Mouse (Mus musculus) spleen, postnatal 10 days (tissue): Measurements from ENCODE around the gene Ttc7.
"Not testable (repeated sequence)": the region's sequence is repeated elsewhere in the genome, so short reads cannot be mapped to it uniquely, and the experiment has no call there.

Experiments used
- DNase-seq, 2 experiments: peaks; one replicate each; pipeline ENCODE4 v3.0.0; 2021 to 2022; ENCODE audit warnings: low spot score in 2 of 2

The Ttc7 gene

DNA sequence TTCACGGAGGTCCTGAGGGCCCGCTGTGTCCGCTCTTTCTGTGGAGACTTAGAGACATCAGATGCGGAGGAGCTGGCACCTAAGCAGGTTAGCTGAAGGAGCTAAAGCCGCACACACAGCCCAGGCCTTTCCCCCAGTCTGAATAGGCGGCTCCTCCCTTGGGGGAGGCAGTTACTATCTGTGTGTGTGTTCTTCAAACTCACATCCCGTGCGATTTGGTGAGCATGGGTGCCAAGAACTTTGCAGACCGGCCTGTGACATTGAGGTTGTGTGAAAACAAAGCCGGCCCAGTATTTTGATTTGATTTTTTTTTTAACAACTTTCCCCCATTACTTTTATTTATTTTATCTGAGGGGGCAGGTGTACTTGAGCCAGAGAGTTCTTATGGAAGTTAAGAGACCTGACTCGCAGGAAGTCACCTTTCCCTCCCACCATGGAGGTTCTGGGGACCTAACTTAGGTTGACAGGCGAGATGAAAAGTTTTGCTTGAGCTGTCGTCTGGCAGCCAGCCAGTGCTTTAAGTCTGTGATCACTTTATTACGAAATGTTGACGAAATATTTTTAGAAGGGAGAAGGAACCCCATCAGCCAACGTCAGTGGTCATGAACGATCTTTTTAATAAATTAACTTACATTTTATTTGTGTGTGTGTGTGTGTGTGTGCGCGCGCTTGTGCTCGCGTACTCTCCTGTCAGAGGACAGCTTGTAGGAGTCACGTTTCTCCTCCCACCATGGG, 3.2 kb downstream of the Ttc7 start:
- DNase-seq: no peak

DNA sequence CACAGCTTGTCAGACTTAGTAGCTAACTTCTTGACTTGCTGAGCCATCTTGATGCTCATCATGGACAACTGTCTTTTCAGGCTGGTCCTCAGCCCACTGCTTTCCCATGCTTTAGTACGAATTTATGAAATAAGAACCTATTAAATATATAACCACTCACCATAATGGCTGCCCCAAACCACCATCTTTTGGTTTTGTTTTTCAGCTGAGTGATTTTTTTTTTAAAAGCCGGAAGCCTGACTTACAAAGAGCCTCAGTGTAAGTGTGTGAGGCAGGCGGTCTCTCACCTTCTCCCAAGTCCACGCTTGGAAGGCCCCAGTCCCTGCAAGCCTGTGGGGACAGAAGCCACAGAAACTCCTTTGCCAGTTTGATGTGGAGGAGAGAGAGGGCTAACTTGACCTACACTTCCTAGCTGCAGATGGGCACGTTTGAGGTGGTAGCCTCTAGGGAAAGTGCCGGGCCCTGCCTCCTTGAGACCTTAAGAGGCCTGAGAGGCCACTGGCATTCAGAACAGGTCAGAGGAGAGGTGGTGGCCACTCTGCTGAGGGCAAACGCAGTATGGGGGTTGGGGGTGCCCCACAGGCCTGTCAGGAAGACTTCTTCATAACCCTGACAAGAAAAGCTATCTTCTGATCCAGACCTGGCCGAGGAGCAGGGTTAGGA, 3.9 kb downstream of the Ttc7 start:
- no peak for DNase-seq

DNA sequence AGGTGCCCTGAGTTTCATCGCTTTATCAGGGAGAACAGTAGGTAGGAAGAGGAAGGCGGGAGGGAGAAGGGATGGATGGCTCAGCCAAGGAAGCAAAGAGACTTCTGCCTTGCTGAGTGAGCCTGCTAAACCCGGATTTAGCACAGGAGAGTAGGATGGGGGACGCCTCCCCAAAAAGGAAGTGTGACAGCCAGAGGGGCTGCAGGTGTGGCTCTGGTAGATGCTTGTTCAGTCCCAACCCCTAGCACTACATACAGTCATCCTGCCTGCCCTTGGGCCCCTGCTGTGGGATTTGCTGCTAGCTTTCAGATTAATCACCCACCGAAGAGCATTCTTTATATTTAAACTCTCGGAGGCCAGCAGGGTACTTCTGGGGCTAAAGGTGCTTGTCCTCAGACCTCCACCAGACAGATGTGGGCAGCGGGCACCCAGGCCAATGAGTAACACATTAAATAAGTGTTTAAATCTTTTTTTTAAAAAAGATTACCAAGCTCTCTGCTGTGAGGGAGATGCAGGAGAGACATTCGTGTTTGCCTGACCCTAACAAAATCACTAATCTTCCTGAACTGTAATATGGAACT, 4.6 kb downstream of the Ttc7 start:
- no peak for DNase-seq

DNA sequence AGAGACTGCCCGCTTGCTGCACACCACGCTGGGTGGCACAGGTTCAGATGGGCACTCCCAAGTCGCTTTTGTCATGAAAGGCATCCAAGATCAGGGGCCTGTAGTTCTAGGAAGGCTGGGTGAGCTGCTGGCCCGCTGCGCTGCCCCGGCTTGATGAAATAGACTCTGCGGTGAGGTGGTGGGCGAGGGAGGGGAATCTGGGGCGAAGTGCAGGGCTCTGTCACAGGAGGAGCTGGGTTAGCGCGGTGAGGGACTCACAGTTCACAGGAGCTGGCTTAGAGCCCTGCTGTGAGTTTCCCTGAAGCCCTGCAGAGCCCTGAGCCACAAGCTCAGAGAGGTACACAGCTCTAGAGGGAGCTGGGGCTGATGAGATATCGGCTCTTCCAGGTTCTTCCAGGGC, 5.4 kb downstream of the Ttc7 start:
- DNase-seq: no peak

DNA sequence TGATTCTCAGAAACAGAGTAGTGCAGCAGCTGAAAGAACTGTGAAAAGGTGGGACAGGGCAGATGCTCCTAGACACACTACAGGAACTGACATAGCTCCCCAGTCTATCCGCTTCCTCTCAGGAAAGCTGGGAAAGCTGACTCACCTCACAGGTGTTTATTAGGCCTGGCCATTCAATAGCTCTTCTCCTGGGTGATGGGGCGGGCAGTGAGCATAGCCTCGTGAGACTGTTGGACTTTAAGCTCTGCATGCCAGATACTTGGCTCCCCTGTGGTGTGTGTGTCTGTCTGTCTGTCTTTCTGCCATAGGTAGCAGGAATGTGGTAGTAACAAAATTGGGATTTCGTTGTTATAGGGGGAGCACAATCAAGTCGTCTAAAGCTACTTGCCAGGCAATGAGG, 6.7 kb downstream of the Ttc7 start:
- no peak for DNase-seq

DNA sequence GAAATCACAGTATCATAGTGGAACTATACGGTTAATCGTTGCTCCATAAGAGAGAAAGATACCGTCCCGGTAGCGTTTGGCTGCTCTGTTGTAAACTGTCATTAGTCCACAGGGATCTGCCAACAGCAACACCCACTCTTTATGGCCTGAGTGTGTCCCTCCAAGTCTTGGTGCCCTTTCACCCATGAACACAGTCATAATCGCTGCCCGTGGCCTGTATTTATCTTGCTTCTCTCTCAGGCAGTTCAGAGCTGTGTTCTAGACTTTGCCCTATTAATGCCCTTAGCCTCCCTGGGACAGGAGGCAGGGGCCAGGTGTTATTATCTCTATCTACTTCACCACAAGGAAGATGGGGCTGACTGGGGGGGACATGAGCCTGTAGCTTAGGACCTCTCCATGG, 8.4 kb downstream of the Ttc7 start:
- no peak for DNase-seq

DNA sequence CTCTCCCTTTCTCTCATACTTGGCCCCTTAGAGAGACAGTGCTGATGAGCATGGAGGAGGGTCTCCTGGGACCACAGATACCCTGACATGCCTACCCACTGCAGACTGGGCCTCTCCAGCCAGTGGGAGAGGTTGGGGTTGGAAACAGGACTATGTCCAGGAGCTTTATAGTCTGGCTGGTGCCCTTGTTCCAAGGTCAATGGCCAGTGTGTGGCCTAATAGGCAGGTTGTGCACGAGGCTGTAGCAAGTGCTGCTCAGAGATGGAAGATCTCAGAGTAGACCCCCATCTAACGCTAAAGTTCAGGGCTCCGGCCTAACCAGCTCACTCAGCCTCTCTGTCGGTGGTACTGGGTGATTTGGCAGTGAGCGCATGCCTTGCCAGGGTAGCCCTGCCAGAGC, 9.1 kb downstream of the Ttc7 start:
- DNase-seq: no peak

DNA sequence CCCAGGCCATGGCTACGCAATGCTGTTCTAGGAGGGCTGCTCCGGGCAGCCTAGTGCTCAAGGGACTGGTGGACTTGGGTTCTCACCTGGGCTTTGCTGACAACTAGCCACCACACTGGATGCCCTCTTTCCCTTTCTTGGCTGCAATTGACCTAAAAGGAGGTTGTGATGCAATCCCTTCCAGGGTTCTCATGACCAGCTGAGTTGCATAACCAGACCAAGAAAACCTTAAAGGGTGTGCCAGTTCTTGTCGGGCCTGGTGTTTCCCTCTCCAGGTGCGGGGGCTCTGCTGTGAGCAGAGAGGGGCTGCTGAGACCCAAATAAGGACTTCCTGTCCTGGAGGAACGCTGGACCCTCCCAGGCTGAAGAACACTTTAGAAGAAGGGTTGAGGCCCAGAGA, 10.4 kb downstream of the Ttc7 start:
- no peak for DNase-seq

DNA sequence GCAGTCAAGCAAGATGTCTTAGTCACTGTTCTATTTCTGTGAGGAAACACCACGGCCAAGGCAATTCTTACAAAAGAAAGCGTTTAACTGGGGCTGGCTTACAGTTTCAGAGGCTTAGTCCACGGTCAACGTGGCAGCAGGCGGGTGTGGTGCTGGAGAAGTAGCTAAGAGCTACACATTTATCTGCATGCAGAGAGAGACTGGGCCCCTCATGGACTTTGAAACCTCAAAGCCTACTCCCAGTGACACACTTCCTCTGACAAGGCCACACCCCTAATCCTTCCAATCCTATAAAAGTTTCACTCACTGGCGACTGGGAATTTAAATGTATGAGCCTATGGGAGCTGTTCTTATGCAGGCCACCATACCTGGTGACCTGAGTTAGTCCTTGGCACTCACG, 13.1 kb downstream of the Ttc7 start:
- no peak for DNase-seq

DNA sequence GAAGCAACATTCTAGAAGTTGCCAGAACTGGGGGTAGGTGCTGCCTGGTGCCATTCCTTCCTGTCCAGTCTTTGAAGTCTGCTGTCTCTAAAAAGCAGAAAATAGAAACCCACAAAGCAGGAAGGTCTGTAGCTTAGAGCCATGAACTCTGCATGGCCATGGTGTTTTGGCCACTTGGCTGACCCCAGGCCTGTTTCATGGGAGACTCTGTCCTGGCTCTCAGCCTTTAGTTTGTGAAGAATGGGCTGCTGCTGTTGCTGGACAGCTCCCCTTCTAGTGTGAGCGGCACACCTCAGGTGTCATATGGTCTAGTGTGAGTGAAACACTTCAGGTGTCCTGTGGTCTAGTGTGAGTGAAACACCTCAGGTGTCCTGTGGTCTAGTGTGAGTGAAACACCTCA, 14.0 kb downstream of the Ttc7 start:
- DNase-seq: not testable (repeated sequence)

DNA sequence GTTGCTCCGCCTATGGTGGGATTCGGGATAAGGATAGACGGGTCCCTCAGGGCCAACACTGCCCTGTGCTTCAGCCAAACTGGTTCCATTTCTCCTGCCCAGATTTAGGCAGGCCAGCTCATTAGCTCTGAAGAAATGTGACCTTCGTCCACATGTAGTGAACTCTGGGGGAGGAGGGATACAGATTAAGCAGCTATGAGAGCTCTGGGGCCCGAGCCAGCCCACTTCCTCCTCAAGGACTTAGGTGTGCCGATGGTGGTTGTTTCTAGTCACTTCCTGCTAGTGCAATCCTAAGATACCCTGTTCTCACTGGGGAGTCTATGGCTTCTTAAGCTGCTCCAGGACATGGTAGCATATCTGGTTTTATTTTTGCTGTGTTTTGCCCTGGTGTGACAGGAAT, 16.3 kb downstream of the Ttc7 start:
- DNase-seq: peak in 1 of 2 experiments; percentile 51

DNA sequence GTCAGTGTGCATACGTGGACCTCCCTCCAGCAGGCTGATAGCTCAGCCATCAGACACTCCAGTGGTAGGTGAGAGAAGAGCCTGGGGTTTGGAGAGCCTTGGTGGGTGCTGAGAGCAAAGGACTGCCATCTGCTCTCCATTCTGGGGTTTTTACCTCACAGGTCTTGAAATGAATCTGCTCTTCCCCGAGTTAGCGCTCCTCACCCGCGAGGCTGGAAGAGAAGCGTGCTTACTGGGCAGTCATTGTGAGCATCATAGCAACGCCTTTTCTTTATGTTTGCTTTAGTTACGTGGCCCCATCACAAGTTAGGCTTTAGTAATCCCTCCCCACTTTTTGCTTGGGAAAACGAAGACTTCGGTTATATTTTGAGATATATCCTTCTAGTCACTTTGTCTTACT, 17.7 kb downstream of the Ttc7 start:
- no peak for DNase-seq

DNA sequence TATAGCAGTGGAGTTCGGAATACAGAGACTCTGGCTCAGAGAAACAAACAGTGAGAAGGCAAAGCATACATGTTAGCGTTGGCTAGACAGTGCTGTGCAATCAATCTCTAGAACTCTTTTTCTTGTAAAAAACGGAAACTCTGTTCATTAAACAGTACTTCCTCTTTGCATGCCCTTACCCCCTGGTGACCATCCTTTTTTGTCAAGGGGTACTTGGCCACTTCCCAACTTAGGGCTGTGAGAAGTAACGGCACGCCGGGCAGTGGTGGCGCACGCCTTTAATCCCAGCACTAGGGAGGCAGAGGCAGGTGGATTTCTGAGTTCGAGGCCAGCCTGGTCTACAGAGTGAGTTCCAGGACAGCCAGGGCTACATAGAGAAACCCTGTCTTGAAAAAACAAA, 18.9 kb downstream of the Ttc7 start:
- not testable (repeated sequence) for DNase-seq

DNA sequence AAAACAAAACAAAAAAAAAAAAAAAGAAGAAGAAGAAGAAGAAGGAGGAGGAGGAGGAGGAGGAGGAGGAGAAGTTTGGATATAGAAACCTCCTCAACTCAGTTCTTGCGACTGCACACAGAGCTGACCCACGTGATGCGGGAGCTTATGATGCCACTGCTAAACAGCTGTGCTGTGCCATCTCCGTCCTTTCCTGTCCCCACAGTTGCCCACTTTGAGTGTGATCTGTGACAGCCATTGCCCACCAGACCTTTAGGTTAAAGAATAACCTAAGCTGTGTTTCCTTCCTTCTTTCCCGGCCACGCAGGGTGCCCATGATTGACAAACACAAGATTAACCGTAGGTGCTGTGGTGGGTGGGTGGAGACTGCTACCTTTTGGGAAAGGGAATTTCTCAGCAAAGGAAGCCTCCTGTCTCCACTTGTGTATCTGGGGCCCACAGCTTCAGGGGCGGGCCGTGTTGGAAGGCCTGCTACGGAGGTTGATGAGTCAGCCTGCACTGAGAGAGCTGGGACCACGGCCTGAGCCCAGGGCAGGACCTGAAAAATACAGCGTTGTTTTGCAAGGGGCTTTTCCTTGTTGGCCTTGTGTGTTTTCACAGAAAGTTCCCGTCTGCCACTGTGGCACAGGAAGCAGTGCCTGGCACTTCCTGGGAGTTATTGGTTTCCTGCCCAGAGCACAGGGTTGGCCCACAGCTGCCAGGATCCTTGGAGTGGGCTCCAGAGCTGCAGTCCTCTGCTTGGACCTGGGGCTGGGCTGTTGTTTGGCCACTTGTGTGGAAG, 19.5 kb downstream of the Ttc7 start:
- no peak for DNase-seq

DNA sequence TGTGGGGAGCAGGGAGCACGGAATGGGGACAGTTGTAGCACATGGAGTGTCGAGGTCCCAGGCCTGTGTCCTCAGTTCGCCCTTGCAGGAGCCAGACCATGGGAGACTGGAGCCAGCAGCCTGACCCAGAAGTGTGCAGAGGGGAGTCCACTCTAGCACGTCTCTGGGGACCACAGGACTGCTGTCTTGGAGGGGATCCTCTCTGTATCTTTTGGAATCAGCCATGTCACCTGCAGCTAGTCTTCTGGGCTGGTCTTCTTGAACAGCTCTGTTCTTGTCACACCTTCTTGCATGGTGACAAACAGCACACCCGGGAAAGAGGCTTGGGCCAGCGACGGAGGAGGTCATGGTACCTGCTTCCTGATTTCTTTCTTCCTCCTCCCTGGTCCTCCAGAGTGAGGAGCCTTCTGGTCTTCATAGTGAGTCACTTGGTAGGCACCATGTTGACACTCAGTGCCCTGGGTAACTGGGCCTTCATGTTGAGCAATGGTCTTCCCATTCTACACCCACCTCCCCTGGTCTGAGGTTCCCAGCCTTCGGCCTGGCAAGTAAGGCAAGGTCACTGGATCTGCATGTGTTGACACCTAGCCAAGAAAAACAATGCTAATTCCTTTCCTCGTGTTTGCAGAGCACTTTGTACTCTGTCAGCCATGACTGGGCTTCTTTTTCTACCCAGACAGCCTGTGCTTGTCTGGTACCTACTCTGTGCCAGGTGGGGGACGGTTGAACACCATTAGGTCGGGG, 21.6 kb downstream of the Ttc7 start:
- no peak for DNase-seq

DNA sequence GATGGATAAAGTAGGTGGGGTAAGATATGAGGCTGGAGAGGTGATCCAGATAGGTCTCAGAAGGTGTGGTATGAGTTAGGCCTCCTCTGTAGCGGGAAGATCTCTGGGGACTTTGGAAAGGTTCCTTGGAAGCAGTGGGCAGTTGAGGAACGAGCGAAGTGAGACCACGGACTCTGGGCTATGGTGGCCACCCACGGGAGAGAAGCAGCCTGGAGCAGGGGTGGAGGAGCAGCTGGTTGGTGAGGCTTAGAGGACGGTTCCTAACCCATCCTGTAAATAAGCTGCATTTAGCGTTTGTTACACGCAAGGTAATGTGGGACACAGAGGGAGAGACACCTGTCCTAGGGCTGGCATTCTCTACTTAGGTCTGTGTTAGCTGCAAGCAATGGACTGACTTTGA, 22.4 kb downstream of the Ttc7 start:
- no peak for DNase-seq

DNA sequence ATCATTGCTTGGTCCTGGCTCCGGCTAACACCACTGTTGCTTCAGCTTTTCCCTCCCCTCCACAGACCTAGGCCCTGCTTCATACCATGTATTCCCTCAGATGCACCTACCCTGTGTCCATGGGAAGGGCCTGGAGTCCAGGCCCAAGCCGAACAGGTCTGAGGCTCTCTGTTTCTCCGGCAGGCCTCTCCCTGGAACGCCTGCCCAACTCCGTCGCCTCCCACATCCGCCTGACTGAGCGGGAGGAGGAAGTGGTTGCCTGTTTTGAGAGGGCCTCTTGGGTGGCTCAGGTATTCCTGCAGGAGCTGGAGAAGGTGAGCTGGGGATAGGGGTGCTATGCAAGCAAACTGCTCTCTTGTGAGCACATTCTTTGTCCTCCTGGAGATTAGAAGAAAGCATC, 24.1 kb downstream of the Ttc7 start:
- DNase-seq: no peak

DNA sequence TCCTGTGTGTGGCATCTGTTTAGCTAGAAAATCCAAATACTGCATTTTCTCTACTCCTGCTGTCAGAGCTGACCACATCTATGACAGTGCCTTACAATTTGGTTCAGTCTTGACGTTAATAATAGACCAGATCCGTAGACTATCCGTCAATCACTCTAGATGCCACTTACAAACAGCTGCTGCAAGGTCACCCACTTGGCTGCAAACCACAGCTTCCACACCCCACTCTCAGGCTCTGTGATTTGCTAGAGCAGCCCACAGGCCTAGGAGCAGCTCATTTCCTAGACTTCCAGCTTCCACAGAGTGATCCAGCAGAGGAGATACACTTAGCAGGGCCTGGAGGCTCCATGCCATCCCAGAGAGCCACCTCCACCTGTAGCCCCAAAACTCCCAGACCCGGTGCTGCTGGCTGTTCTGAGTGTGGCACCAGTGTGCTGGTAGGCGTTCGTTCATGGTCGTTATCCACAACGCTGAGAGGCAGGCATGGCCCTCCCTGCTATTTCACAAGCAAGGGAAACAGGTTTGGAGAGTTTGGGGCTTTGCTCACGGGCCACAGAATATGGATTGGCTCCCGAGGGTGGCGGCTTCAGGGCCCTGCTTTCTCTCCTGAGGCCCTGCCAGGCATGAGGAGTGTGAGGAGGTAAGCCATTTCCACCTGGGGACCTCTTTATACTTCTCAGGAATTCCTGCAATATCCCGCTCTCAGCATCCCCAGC, 26.5 kb downstream of the Ttc7 start:
- no peak for DNase-seq

DNA sequence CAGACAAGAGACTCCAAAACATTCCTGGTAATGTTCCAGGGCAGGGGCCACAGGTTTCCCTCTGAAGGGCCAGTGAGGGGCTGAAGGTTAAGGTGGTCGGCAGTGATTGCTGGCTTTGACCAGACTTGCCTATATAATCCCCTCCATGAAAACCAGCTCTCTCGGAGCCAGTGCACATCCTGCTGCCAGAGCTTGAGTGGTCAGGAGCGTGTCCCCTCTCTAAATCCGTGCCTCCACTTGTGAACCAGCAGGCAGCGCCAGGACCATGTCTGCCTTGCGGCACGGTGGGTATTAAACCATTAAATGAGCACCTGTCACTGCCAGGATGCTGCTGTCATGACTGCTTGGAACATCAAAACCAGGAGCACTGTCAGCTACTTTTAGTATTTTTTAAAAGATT, 27.8 kb downstream of the Ttc7 start:
- DNase-seq: no peak

DNA sequence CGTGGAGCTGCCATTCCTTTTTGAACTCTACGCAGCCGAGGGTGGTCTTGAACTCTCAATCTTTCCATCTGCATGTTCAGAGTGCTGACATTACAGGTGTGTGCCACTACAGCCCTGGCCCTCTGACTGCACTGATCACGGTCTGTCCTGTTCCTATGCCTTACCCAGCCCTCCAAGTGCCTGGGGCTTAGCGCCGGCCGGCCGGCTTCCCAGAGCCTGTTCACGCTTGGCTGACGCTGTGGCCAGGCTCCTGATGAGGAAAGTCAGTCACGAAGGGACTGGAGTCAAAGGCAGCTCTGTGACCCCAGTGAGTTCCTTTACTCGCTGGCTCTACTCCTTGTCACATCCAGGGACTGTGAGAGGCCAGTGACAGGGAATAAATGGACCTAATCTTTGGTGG, 29.7 kb downstream of the Ttc7 start:
- no peak for DNase-seq
